Mouse (Mus musculus) CD4-positive helper T cell, adult 2 months (primary cell): Measurements from ENCODE around the gene Elovl7.

Experiments used
- DNase-seq: peaks from one replicate; pipeline ENCODE4 v3.0.0-alpha.2; 2012; ENCODE audit warnings: low read depth, missing footprints, low spot score

Elovl7 gene

DNA sequence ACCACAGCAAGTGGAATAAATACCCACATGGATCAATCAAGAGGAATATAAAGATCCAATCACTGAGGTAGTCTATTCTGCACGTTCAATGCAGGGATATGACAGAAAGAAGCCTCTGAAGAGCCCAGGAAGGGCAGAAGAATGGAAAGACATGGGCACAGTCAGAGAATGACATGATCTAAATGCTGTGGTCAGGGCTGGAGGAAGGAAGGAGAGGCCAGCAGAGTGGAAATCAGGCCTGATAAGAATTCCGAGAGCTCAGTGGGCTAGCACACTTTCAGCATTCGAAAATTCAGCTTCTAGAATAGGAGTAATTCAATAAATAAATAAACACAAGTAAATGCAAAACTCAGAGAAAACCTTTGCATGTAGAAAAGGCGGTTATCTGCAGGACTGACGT lies 27.5 kb downstream of the Elovl7 start:
- no peak for DNase-seq

DNA sequence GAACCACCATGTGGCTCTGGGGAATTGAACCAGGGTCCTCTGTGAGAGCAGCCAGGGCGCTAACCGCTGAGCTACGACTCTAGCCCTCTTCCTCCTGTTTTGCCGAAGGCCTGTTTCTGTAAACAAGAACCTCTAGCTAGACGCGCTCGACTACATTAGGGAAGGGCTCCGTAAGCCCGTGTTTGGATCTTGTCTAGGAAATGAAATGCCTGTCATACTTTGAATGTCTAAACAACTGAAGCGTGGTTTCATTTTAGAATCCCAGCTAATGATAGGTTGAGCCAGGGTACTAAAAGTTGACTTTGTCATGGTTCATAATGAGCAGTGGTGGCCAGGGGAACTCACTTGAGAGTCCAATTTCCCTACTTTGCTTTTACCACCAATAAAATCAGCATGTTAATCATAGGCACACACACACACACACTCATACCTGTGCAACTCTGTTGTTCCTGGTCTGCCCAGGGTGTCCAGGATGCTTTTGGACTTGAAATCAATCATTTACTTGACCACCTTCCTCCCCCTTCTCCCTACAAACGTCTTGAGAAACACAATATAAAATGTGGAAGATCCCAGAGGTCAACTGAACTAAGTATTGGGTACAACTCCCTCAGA lies 31.0 kb downstream of the Elovl7 start:
- DNase-seq, result no peak

DNA sequence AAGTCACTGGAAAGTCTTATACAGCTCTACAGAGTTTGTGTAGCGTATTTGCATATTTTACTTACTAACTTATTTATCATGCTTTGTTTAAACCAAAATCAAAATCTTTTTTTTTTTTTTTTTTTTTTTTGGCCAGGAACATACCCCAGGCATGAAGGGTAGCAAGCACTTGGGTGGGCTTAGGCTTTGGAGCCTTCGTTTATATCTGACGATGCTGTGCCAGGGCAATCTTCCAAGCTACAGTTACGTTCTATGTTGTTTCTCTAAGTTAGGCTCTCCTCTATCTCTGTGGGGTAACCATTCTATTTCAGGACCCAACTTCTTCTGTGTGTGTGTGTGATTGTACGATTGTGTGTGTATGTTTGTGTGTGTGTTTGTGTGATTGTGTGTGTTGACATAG lies 36.9 kb downstream of the Elovl7 start:
- no peak for DNase-seq

DNA sequence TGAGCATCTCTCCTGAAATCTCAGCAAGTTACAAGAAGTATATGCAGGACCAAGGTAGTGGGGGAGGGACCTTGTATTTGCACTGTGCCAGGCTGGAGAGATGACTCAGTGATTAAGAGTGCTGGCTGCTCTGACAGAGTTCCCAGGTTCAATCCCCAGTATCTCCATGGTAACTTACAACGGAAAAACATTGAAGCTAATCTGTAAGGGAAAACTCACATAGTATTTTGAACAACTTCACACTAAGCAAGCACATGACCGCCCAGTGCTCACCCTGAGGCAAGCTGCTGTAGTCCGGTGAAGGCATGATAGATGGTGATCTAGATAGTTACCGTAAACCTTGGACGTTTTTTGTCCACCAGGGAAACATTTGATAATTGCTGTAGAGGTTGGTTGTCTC lies 39.8 kb downstream of the Elovl7 start:
- no peak for DNase-seq

DNA sequence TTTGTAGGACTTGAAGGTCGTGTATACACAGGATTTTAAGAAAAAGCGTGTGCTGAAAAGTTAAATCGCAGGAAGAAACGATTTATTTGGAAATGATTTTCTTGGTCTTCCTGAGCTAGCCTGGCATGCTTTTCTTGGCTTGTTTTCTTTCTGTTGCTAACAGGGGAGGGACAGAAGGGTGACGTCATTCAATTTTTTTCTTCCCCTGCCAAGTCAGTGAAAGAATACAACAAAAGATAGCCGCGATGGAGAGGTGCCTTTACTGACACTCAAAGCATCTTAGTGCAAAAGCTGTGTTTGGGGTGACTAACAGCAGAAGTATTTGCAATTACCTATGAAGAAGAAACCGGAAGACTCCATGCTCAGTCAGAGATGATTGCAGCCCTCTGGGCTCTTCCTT lies 48.8 kb downstream of the Elovl7 start:
- DNase-seq, result no peak

DNA sequence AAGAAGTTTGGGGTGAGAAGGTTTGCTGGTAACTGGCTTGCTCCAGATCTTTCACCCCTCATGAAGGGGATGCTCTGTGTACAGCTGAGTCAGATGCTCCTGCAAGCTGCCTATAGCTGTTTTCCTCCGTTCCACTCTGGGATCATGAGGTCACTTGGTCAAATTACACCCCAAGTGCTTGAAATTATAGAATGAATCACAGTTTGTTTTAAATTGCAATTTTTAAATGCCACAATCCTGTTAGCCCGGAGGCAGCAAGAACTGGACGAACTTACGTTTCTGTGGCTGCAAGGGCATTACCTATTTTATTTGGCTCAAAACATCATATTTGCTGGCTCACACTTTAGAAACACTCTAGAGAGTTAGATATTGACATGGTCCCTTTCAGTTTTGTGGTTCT lies 51.2 kb downstream of the Elovl7 start:
- DNase-seq, result no peak

DNA sequence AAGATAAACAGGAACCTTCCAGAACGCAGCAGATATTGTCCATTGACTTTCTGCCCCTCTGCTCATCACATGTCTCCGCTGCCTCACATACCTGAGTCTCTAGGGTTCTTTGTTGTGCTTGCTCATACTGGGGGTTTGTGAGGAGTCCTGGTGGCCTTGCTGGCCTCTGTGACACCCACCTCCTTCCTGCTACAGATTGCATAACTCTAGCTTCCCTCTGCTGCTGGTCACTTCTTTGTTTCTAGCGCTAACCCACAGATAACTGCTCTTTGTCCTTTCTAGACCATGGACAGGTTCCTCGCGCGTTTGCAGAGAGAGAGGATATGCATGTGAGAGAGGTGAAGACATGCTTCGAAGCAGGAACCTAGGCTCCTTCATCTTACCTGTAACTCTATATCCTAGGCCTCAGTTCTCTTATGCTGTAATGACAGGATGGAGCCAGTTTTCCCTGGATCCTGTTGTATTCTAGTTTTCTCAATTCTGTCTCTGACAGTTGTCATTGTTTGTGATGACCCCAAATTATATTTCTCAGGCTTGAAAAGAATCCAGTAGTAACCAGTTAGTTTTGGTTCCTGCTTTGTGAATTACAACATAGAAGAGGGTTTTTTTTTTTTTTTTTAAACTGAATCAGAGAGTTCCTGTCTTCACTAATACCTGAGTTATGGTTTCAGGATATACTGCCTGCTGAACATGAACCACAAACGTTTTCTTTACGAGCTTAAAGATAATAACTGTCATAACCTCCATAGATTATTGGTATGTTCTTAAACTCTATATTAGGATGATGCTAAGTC lies 53.8 kb downstream of the Elovl7 start:
- no peak for DNase-seq

DNA sequence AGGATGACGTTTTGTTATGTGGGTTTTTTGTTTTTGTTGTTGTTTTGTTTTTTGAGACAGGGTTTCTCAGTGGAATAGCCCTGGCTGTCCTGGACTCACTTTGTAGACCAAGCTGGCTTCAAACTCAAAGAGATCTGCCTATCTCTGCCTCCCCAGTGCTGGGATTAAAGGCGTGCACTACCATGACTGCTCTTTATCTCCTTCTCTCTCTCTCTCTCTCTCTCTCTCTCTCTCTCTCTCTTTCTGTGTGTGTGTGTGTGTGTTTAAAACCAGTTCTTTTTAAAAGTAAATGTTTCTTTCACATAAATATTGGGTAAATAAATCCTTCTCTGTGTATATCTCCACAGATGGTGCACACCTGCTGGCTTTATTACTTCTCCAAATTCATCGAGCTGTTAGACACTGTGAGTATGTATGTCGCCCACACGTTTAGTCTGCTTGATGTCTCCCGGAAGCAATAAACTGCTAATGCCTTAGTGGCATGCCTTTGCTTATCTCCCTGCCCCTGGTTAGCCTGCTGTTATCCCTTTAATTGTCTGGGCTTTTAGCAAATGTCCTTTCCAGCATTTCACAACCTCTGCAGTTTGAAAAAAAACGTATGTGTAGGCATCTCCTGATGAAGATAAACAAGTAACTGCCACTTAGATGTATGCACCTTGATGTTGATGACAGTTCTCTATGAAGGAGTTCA lies 57.4 kb downstream of the Elovl7 start:
- DNase-seq, result no peak

DNA sequence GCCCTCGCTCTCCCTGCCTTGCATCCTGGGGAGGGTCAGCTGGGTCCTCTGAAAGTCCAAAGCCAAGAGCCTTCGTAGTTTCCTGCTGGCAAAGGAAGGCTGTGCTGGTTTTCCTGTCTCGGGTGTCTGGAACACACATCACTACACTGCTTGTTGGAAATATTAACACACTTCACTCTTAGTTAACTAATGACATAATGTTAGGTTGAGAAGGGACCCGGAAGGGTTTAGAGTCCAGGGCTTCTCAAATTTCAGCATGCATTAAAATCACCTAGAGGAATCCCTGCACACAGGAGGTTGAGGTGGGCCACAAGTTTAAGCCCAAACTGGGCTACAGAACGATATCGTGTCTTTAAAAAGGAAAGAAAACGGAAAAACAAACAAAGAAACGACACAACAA lies 58.1 kb downstream of the Elovl7 start:
- no peak for DNase-seq

DNA sequence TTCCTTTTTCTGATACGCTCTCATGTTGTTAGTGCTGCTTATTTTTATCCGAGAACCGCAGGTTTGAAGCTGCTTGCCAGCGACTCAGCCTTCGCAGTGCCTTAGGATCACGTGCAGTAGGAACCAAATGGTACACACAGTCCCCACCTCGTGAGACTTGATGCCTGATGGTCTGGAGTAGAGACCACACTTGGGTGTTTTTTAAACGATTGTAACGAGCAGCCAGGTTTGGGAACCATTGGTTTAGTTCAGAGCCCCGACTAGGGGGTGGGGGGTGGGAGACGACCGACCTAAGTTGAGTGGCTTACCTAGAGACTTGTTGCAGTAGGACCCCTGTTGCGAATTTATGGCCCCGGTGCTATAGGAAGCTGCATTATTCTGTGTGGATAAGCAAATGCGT lies 58.8 kb downstream of the Elovl7 start:
- DNase-seq, result no peak

DNA sequence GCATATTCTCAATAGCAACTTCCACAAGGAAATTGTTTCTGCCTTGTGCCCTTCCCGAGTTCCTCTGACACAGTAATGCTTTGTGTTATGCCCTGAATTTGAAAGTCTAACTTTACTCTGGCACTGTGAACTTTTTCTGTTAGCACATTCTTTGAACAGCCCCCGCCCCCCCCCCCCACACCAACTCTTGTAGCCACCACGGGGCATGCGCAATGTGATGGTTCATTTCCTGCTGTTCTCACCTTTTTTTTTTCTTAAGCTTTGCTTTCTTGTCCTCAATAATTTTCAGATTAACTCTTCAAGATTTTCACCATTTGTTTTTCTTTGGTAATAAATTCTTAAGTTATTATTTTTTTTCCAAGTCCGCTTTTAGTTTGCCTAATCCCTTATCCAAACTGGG lies 59.3 kb downstream of the Elovl7 start:
- peak; percentile 52 for DNase-seq

DNA sequence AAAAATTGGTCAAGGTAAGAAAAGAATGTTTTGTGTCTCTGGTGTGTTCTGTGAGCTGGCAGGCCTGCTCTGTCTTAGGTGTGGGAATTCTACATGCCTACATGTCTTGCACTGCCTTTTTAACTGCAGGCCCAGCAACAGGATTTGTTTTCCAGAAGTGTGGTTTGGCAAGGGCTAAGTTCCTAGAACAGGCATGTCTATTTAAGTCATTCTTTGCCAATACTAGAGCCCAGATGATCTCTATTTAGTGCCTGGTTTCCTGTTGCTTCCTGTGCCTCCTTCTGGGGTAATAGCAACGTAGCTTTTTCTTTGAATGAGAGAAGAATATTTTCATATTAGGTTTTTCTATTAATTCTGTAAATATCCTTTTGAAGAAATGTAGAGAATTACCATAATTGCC lies 62.4 kb downstream of the Elovl7 start:
- DNase-seq, result no peak

DNA sequence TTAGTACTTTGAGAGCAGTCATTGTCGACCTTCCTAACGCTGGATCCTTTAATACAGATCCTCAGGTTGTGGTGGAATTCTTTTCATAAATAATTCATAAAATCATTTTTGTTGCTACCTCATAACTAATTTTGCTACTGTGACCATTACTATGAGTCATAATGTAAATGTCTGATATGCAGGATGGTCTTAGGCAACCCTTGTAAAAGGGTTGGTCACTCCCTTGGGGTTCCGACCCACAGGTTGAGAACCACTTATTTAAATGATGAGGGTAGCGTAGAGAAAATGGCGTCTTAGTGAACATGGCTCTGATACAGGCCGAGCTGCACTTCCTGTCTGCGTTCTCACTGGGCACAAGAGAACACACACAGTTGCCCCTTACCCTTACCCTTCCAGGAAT lies 63.1 kb downstream of the Elovl7 start:
- DNase-seq, result no peak

DNA sequence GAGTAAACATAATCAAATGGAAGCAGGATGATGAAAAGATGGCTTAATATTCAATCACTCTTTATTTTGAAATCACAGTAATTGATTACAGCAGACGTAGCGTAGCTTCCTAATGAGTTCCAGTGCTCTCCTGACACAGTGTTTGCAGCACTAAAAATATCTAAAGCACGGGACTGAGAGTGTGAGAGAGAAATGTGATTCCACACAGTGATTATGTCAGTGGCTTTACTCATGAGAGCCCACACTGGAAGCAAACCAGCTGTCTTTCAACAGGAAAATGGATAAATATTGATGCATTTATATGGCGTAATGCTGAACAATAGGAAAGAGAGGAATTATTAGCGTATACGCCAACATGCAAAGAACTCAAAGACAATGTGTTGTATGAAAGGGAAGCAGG lies 64.4 kb downstream of the Elovl7 start:
- no peak for DNase-seq

DNA sequence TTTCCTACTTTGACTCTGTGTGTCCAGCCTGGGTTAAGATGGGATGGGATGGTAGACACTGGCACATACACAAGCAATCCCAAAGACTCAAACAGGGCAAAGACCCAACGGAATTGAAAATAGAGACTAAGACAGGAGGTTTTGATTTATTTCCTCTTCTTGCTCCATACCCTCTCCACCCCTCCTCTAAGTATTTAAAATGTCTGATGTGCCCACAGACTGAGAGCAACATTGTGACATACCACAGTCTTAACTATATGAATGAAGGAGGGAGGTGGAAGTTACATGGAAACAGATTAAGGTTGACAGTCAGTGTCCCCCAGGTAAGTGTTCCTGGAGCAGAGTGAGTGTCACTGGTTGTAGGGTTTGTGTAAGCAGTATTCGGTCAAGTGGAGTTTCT lies 70.1 kb downstream of the Elovl7 start:
- no peak for DNase-seq

DNA sequence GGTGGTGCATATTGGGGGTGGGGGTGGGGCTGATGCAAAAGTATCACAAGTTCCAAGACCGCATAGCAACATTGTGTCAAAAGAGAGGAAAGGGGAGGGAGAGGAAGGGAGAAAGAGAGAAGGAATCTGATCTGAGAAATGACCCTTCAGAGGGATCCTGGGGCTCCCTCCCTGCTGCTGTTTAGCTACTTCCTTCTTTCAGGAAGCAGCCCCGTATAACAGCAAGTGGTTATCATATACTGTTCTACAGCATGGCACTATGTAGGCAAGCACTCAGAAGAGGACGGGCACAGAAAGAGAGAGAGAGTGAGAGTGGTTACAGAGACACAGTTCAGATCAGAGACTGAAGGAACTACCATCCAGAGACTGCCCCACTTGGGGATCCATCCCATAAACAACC lies 73.7 kb downstream of the Elovl7 start:
- DNase-seq, result no peak

DNA sequence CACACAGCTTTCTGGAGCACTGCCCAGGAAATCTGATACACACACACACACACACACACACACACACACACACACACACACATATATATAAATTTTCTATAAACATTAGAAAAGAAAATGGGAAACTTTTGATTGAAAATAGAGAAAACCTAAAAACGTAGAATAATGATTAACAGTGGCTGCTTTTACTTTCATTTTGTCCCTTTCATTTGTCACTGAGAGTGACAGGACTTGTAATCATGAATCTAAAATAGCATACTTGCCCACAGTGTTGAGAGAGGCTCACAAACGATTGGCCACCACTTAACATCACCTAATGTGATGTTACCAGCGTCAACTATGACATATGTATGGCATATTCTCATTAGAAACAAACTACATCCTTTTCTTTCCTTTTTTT lies 75.2 kb downstream of the Elovl7 start:
- peak; percentile 13 for DNase-seq

DNA sequence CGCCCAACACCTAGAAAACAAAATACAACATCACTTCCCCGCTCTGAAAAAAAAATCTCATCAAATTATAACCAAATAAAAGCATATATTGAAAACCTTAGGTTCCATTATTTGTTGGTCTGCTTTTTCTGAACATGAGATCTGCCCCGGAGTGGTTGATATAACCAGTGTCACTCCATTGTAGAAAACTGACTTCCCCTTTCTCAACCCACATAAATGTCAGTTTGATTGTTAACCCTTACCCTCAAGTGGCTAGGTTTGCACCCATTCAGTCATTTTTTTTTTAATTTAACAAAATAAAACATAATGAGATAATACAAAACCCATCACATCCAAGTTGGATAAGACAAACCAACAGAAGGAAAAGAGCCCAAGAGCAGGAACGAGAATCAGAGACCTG lies 76.1 kb downstream of the Elovl7 start:
- DNase-seq, result no peak

DNA sequence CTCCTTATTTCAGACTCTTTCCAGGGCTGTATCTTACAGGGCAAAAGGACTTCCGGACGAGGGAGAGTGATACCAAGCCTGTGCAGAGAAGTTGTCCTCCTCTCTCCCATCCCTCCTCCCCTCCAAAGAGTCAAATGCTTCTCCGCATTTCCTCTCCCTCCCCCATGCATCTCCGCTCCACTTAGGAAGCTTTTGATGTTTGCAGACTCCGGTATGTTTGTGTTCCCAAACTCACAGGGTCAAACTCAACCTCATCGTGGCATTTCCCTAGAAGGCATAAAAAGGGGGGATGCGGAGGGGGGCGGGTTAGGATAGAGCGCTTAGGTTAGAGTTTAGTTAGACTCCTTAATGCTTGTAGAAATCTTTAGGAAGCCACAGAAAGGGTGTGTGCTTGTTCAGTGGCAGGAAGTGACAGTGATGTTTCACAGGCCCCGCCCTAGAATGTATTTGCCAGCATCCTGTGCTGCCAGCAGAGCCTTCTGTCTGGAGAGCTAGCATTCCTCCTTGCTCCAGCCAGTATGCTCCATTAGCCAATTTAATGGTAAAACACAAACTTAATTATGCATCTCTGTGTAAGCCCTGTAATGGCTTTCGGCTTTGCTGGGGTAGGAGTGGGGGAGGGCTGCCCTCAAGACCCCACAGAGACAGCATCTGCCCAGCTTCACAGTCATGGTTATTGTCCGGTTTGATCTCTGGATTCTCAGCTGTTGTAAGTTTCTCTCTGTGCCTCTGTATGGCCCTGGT lies 83.3 kb downstream of the Elovl7 start:
- peak; percentile 88 for DNase-seq

DNA sequence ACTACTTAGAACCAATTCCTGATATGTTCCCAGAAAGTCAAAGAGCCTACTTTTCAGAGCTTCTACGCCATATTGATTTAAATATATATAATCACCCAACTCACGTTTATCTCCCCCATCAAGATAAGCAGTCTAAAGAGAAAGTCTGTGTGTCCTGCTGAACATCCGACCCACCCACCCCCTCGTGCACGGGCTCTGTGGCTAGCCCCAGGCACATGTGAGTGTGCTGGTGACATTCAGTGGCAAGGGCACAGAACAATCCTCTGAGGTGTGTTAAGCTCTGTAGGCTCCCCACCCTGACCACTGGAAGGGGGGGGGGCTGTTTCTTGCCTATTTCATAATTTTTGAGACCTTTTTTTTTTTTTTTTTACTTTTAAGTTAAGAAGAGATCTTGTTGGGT lies 84.0 kb downstream of the Elovl7 start:
- DNase-seq, result peak; percentile 71

DNA sequence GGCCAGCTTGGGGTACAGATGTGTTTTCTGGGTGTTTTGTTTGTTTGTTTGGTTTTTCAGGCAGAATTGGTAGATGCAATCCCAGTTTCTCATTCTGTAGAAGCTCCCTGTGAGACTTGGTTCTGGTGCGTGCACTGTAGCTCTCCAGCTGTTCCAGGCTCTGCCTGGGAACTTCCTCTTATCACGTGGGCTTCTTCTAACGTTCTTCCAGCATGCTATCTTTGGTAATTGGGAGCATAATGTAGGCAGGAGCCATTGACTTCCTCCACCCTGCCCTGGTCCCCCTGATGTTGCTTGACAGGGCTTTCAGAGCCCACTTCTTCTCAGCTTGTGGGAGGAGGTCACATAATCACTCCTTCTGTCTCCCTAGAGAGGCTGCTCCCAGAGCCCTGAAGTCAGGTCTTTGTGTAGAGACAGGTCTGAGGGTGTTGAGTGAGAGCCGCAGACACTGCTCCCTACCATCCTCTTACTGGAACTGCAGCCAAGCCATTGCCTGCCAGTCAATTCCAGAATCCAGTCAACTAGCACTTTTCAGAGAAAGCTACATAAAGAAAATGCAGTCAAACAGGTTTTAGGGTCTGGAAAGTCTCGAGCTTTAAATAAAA lies 86.2 kb downstream of the Elovl7 start:
- no peak for DNase-seq

DNA sequence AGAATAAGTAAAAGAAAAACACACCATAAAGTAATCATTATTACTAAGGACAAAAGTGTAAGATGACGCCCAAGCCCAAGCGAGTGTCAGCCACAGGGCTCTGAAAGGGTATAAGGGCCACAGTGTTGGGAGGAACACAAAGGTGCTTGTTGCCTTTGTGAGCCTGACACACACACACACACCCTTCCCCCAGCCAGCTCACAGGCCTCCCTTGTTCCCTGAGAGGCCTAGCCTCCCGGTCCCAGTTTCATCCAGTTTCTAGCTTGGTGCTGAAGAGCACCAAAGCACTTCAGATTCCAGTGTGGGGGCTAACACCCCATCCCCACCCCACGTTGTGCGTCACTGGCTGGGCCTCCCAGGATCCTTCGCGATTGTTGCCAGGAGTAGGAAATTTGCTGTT lies 87.2 kb downstream of the Elovl7 start:
- DNase-seq, result no peak
